Mouse (Mus musculus): ENCODE data around the gene Efcab6.

DNA sequence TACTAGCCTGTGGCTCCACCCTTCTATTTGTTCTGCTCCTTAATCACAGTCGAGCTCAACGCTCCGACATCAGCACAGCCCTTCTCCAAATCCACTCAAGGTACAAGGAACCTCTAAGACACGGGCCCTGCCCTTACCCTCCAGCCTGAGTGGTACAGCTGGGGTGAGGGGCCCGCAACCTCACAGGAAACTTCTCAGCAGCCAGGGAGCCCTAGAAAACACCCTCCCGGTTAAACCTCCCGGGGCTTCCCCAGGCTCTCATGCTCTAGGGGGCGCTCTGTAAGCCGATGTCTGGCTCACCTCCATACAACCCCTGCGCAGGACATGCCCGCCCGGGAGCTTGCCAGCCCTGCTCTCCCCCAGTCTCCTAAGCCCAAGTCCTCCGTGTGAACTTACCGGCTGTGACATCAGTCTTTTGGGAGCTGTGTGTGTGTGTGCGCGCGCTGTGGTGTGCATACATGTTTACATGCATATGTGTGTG is 9.6 kb upstream of the Efcab6 start:
- TF ChIP-seq EP300 (IDR thresholded peaks at IDR 0.05; ENCODE audit: low read depth in 1 of 2, low read length in 2 of 2) (no peak), POLR2A (IDR thresholded peaks at IDR 0.05; ENCODE audit: control insufficient read depth in 1 of 2, insufficient read depth in 1 of 2, low read depth in 1 of 2, low read length in 2 of 2, poor library complexity in 1 of 2) (no peak), MAX (IDR thresholded peaks at IDR 0.05; ENCODE audit: low read length) (no peak), CTCF (IDR thresholded peaks at IDR 0.05 in 2 of 3, conservative IDR thresholded peaks at IDR 0.05 in 1 of 3; ENCODE audit: control insufficient read depth in 1 of 3, insufficient read depth in 1 of 3, low read depth in 2 of 3, low read length in 3 of 3, poor library complexity in 1 of 3, severe bottlenecking in 1 of 3) (no peak), TCF12 (IDR thresholded peaks at IDR 0.05; ENCODE audit: low read depth, low read length) (no peak), SIN3A (IDR thresholded peaks at IDR 0.05; ENCODE audit: low read length) (no peak), BHLHE40 (IDR thresholded peaks at IDR 0.05; ENCODE audit: borderline replicate concordance, low read depth, low read length) (no peak), CHD2 (IDR thresholded peaks at IDR 0.05; ENCODE audit: low read length) (no peak), CHD1 (IDR thresholded peaks at IDR 0.05; ENCODE audit: low read depth, low read length) (no peak), NRF1 (IDR thresholded peaks at IDR 0.05; ENCODE audit: insufficient read depth, low read depth, low read length, poor library complexity, severe bottlenecking) (no peak), TAL1 (IDR thresholded peaks at IDR 0.05; ENCODE audit: low read length) (no peak), POLR2AphosphoS2 (IDR thresholded peaks at IDR 0.05; ENCODE audit: low read length) (no peak), GABPA (IDR thresholded peaks at IDR 0.05; ENCODE audit: low read depth, low read length) (no peak), MEF2A (IDR thresholded peaks at IDR 0.05; ENCODE audit: extremely low read depth, insufficient replicate concordance, low read depth, low read length, poor library complexity, severe bottlenecking) (no peak)
